Mouse (Mus musculus) cerebral cortex, adult 2 months (tissue): Measurements from ENCODE around the gene Rccd1.

Source experiments
- WGBS: fragments of 180-500 bp; shearing (Covaris S2); methylation state at CpG from one replicate; pipeline ENCODE4 v1.1.7; 2018; 5-methylcytosine and 5-hydroxymethylcytosine counted together

Gene Rccd1

DNA sequence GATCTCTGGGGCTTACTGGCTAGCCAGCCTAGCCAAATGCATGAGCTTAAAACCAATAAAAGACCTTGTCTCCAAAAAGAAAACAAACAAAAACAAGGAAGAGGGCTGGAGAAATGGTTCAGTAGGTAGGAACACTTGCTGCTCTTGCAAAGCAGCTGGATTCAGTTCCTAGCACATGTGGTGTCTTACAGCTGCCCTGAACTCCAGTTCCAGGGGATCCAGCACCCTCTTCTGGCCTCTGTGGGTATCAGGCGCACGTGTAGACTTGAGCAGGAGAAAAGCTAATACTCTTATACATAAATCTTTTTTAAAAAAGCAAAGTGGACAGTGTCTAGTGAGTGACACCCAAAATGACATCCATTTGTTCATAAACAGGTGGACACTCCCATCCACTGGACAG is 22.7 kb downstream of the Rccd1 start:
- WGBS, result 96% methylated on average over 2 of the region's 2 CpGs

DNA sequence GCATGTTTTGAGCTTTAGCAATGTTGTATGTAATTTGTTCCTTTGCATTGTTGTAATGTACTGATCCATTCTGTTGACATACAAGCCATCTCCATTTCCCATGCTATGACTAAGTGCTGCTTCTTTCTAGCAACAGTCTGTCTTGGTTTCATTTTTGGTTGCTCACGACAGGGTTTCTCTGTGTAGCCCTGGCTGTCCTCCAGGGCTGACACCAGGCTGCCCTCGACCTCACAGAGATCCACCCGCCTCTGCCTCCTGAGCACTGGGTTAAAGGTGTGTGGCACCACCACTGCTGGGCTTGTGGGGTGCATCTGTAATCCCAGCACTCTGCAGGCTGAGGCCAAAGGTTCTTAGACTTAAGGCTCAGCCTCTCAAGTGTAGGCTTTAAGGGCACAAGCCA is 24.7 kb downstream of the Rccd1 start:
- WGBS, result 79% methylated on average over 3 of the region's 3 CpGs

DNA sequence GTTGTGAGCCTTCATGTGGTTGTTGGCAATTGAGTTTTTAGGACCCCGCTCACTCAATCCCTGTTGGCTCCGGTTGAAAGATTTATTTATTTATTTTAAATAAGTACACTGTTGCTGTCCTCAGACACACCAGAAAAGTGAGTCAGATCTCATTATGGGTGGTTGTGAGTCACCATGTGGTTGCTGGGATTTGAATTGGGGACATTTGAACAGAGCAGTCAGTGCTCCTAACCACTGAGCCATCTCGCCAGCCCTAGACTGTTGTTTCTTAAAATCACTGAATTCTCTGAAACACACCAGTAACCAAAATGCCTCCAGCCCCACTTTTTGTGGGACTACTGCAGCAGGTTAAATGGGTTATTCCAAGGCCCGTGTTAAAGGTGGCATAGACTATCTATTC is 25.5 kb downstream of the Rccd1 start:
- 92% methylated on average over 4 of the region's 4 CpGs for WGBS

DNA sequence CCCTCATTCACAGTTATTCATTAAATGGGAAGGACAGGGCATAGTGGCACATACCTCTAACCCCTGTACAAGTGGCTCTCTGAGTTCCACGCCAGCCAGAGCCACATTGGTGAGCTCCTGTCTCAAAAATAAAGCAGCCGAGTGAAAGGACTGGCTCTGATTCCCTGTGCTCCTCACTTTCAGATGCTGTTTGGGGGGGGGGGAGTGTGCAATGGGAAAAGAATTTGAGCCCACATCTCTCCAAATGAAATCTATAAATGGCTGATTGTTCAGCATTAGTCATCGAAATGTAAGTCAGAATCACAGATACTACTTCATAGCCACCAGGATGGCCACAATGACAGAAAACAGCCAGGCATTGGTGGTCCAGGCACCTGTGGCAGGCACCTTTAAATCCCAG is 27.2 kb downstream of the Rccd1 start:
- 76% methylated on average over 3 of the region's 3 CpGs for WGBS

GRCm38 (mm10) chr7:80296462-80296861 is 27.8 kb downstream of the Rccd1 start:
- WGBS, result 94% methylated on average over 6 of the region's 6 CpGs

- WGBS, result 6% methylated on average over 37 of the region's 37 CpGs
These were observed 29.2 kb downstream of the Rccd1 start for GRCm38 (mm10) chr7:80294764-80295648.

- under 1% methylated on average over 52 of the region's 52 CpGs for WGBS
These were observed 30.0 kb downstream of the Rccd1 start, which contains the start of gene Prc1 for GRCm38 (mm10) chr7:80294062-80294763. Gene Prc1, plus strand, starts transcription at chr7:80294450.

DNA sequence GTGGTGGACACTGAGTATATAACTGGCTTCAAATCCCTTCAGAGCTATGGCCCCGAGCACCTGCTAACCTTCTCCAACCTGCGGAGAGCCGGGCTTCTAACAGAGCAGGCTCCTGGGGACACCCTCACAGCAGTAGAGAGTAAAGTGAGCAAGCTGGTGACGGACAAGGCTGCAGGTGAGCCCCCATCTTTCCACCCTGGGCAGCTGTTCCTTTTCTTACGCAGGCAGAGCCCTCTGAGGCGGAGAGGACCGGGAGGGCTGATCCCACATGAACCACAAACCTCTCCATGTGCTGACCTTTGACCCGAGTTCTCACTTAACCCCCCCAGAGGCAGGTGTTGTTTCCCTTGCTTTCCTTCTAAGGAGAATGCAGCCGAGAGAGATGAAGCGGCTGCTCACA is 36.5 kb downstream of the Rccd1 start:
- WGBS, result 92% methylated on average over 10 of the region's 10 CpGs

- 92% methylated on average over 6 of the region's 6 CpGs for WGBS
These were observed 38.5 kb downstream of the Rccd1 start for GRCm38 (mm10) chr7:80285725-80286124.

DNA sequence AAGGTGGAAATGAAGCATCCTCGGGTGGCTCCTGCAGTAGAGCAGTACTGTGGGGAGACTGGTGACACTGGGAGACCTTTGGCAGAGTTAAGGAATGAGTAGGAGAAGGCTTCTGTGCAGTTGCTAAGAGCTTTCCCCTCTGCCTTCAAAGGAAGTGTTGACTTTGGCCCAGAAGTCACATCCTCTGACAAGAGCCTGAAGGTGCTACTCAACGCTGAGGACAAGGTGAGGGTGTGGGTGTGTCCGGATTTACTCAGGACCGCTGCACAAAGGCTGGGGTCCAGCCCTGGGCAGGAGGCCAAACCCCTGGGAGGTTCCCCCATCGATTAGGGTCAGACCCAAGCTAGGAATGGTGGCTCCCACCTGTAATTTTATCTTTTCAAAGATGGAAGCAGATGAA is 39.9 kb downstream of the Rccd1 start:
- WGBS, result 91% methylated on average over 5 of the region's 5 CpGs

DNA sequence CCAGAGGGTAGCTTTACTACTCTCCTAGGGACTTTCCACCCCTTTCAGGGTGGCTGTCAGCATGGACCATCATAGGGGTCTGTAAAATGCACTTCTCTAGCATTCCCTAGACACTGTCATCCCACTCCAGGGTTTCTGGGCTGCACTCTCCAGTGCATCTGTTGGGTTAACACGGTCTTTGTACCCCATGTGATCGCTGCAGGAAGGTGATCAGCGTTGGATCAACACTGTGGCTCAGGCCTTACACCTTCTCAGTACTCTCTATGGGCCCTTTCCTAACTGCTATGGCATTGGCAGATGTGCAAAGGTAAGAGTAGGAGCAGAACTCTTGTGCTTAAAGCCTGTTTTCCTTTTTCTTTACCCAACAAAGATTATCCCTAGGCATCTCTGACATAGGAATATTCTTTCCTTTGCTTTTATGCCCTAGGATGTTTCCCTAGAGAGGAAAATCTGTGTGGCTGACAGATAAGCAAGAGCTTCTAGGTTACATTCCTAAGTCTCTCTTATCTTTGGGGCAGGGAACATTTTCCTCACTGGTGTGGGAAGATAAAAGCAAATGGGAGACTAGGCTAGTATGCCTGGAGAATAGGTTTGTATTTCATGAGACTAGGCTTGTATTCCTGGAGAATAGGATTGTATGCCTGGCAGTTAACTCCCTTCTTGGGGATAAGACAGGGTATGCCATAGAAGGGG is 40.9 kb downstream of the Rccd1 start:
- 86% methylated on average over 3 of the region's 3 CpGs for WGBS

GRCm38 (mm10) chr7:80281646-80282045 is 42.6 kb downstream of the Rccd1 start:
- WGBS, result 84% methylated on average over 3 of the region's 3 CpGs

- 89% methylated on average over 2 of the region's 2 CpGs for WGBS
These were observed 43.3 kb downstream of the Rccd1 start for GRCm38 (mm10) chr7:80280998-80281397.

- WGBS, result 89% methylated on average over 10 of the region's 10 CpGs
These were observed 44.2 kb downstream of the Rccd1 start for GRCm38 (mm10) chr7:80280032-80280431.

DNA sequence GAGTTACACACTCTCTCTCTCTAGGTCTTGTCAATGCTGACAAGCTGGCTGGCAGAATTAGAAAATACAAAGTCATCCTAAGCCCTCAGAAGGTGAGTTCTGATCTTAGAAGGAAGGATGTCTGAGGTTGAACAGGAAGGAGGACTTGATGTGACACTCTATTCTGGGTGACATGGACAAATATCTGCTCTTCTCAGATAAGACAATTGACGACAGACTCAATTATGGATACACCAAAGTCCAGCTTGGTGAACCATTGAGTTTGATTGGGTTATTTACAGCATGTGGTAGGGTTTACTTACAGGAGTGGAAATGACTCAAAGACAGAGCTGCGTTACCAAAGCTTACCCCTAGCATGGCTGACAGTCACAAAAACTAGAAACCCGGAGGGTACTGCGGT is 47.9 kb downstream of the Rccd1 start:
- WGBS, result 97% methylated on average over 4 of the region's 4 CpGs

DNA sequence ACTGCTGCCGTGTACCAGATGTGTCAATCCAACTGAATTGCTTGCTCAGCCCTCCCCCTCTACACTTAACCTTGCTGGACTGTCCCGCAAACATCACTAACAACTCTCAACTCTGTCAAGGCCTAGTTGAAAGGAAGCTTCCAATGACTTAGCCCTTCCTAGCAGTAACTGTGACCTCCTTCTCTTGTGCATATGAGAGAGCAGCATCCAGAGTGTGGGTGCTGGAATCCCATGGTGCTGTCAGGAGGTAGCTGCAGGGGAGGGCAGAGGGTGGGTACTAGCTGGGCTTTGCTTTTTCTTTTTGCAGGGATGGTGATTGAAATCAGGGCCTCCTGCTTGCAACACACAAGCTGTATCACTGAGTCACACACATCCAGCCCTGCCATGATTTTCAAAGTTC is 50.8 kb downstream of the Rccd1 start:
- 97% methylated on average over 2 of the region's 2 CpGs for WGBS

DNA sequence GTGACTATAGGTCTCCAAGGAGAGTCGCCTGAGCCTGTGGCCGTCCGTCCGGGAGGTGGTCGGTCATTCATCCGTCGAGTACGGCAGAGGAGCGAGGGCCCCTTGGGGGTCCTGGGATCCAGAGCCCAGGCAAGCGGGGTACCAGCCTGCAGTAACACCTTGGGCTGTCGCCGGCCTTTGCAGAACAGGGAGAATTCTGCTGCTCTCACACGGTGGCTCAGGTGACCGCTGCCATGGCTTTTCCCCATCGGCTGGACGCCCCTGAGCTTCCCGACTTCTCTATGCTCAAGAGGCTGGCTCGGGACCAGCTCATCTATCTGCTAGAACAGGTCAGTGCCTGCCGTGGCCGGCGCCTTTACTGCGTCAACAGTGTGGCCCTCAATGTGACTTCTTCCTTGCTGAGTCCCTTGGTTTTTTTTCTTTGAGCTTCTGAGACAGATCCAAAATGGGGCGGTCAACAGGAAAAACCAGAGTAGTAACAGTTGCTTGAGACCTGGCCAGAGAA is 54.5 kb downstream of the Rccd1 start:
- WGBS, result under 1% methylated on average over 23 of the region's 23 CpGs

DNA sequence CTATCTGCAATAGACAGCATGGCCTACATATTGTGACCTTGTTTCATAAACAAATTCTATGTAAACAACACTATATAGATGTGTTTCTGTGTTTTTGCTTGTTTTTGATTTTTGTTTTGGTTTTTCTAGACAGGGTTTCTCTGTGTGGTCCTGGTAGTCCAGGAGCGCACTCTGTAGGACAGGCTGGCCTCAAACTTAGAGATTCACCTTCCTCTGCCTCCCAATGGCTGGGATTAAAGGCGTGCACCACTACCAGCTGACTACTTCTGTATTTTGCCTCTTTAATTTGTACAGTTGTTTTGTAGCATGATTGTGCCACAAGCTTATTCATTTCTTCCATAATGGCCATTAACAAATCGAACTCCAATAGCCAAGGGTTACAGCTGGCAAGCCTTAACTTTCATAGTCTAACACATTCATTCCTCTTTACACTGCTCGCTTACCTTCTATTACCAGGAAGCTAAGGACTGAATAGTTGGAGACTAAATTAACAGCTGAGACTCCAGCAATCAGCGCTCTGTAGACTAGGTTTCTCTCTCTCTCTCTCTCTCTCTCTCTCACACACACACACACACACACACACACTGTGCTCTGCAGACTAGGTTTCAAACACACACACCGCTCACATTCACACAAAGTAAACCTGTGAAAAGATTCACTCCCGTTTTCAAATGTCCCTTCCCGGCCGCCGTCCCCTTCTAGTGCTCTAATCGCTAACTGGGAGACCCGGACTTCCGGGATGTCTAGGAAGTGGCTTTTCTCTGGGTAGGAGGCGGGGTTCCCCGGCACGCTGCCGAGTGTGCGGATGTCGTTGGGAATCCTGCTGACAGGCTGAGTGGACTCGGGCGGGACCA is 55.1 kb downstream of the Rccd1 start, which contains the start of gene Vps33b:
Gene Vps33b (plus strand): TSS at position 753 of the 854 bp plus-strand sequence.
- 3% methylated on average over 21 of the region's 21 CpGs for WGBS

DNA sequence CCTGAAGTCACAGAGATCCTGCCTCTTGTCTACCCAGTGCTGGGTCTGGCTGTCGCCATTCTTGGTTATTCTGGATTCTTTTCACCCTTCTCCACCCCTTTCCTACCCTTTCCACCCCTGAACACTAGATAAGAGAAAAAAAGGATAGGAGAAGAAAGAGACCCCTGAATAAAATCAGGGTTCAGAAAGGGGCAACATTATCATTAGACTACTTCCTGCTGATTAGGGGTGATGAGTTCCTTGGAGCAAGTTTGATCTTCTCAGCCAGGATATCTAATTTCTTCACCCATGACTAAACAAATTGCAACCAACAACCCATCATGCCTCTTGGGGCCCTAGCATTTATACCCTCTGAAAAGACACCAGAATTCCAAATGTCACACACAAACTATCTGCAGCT is 56.5 kb downstream of the Rccd1 start:
- WGBS, result 86% methylated on average over 1 of the region's 1 CpGs

- 87% methylated on average over 12 of the region's 12 CpGs for WGBS
These were observed 59.6 kb downstream of the Rccd1 start for GRCm38 (mm10) chr7:80264606-80265005.

DNA sequence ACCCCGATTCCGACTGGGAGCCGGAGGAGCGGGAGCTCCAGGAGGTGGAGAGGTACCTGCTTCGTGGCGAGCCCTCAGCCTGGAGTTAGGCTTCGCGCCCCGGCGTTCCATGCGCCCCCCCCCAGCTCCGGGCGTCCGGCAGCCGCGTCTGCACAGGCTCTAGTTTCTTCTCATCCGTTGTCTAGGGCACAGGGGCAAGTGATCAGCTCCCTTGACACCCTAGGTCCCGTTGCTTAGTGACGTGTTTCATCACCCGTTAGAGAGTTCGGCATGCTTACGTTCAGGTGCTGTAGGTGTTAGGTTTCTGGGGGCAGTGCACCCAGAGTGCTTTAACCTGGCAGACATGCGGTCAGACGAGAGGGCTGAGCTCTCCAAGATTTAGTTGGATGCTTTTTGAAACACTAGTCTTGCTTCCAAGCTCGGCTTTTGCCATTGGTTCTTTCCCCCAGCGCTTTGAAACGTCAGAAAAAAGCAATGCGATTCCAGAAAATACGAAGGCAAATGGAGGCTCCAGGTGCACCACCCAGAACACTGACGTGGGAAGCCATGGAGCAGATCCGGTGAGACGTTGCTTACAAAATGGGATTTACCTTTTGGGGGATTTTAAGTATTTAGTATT is 62.8 kb downstream of the Rccd1 start:
- 1% methylated on average over 32 of the region's 32 CpGs for WGBS
